Mouse (Mus musculus): ENCODE data around the gene Mad1l1. TPM values are rescaled to one million over a fixed set of nuclear protein-coding genes. Genes with fewer than 3 reads are reported as not detected.
A peak's percentile ranks its signal among the peaks of the same experiment; 100 is the strongest.

Mad1l1 gene
- polyA plus RNA-seq, 2 experiments = 31.8 to 38.2 TPM

- no peak for ATAC-seq (ENCODE audit: low FRiP score, low read depth)
These were observed 237.0 kb downstream of the Mad1l1 start for GRCm38 (mm10) chr5:140084341-140084740.

DNA sequence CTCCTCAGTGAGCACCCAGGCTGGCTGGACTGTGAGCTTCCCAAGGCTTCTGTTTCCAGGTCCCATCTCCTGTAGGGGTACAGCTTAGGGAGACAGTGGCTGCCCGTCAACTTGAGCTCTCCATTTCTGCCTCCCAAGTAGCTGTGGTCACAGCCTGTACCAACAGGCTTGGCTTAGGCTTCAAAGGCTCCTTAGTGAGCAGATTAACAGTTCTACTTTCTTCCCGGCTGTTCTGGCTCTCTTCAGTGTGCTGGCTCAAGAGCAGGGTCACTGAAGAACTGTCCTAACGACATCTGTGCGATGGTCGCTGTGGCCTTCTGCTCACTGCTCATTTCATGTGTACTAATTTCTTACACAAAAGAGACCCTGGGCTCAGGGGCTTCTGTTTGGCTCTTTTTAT, 237.4 kb downstream of the Mad1l1 start:
- no peaks in the 10 kb centered on the region for H3K9me3 ChIP-seq (ENCODE audit: control insufficient read depth, low read length)
- H3K27me3 ChIP-seq (ENCODE audit: control insufficient read depth, insufficient read depth, low read length) = no peaks in the 10 kb centered on the region
- peaks cover 7% of the 10 kb centered on the region; the same call in 1 of the 2 replicates for H3K36me3 ChIP-seq (ENCODE audit: control insufficient read depth, insufficient read depth, low read length)
- no peak overlapping the region for H3K4me2 ChIP-seq (replicated peaks; ENCODE audit: low read depth, low read length, severe bottlenecking)
- H3K27ac ChIP-seq (replicated peaks; ENCODE audit: low read depth, low read length) = no peak overlapping the region
- H3K9ac ChIP-seq (ENCODE audit: low read depth, low read length, severe bottlenecking) = no peak overlapping the region
- TF ChIP-seq POLR2A (IDR thresholded peaks at IDR 0.05; ENCODE audit: borderline replicate concordance, extremely low read depth, insufficient read depth, insufficient read length) = no peak
- H3K4me3 ChIP-seq (replicated peaks; ENCODE audit: low read length) = no peak overlapping the region
- peaks cover 6% of the 10 kb centered on the region; the same call in 1 of the 2 replicates for H3K4me1 ChIP-seq (ENCODE audit: control insufficient read depth, insufficient read depth, low read length)
- WGBS = 69% methylated on average over 5 of the region's 5 CpGs
- DNase-seq (ENCODE audit: low spot score) = no peak
- ATAC-seq (ENCODE audit: low FRiP score, low read depth) = no peak

More at GRCm38 (mm10) chr5:140084341-140084740, 237.0 kb downstream of the Mad1l1 start:
- no peaks in the 10 kb centered on the region for H3K27me3 ChIP-seq (ENCODE audit: control insufficient read depth, insufficient read depth, low read length)
- no peak overlapping the region for H3K4me2 ChIP-seq (replicated peaks; ENCODE audit: low read depth, low read length, severe bottlenecking)
- no peak overlapping the region for H3K27ac ChIP-seq (replicated peaks; ENCODE audit: low read depth, low read length)
- no peak for DNase-seq (ENCODE audit: low spot score)
- no peak for TF ChIP-seq POLR2A (IDR thresholded peaks at IDR 0.05; ENCODE audit: borderline replicate concordance, extremely low read depth, insufficient read depth, insufficient read length)
- H3K36me3 ChIP-seq (ENCODE audit: control insufficient read depth, insufficient read depth, low read length) = peaks cover 7% of the 10 kb centered on the region; the same call in 1 of the 2 replicates
- no peak overlapping the region for H3K9ac ChIP-seq (ENCODE audit: low read depth, low read length, severe bottlenecking)
- H3K9me3 ChIP-seq (ENCODE audit: control insufficient read depth, low read length) = no peaks in the 10 kb centered on the region
- H3K4me1 ChIP-seq (ENCODE audit: control insufficient read depth, insufficient read depth, low read length) = peaks cover 6% of the 10 kb centered on the region; the same call in 1 of the 2 replicates
- WGBS = 93% methylated on average over 6 of the region's 6 CpGs
- no peak overlapping the region for H3K4me3 ChIP-seq (replicated peaks; ENCODE audit: low read length)

GRCm38 (mm10) chr5:140082204-140082812, 239.0 kb downstream of the Mad1l1 start:
- DNase-seq (ENCODE audit: low spot score) (no peak), ATAC-seq (ENCODE audit: low FRiP score, low read depth) (peak; percentile 53)
- H3K9me3 ChIP-seq (ENCODE audit: control insufficient read depth, low read length) = no peaks in the 10 kb centered on the region
- no peak for TF ChIP-seq POLR2A (IDR thresholded peaks at IDR 0.05; ENCODE audit: borderline replicate concordance, extremely low read depth, insufficient read depth, insufficient read length)
- no peak overlapping the region for H3K4me3 ChIP-seq (replicated peaks; ENCODE audit: low read length)
- peaks cover 4% of the 10 kb centered on the region; the same call in 1 of the 2 replicates for H3K36me3 ChIP-seq (ENCODE audit: control insufficient read depth, insufficient read depth, low read length)
- no peak overlapping the region for H3K27ac ChIP-seq (replicated peaks; ENCODE audit: low read depth, low read length)
- H3K4me2 ChIP-seq (replicated peaks; ENCODE audit: low read depth, low read length, severe bottlenecking) = no peak overlapping the region
- 28% methylated on average over 11 of the region's 11 CpGs for WGBS
- no peaks in the 10 kb centered on the region for H3K27me3 ChIP-seq (ENCODE audit: control insufficient read depth, insufficient read depth, low read length)
- H3K9ac ChIP-seq (ENCODE audit: low read depth, low read length, severe bottlenecking) = no peak overlapping the region
- H3K4me1 ChIP-seq (ENCODE audit: control insufficient read depth, insufficient read depth, low read length) = peaks cover 6% of the 10 kb centered on the region; the same call in 1 of the 2 replicates

DNA sequence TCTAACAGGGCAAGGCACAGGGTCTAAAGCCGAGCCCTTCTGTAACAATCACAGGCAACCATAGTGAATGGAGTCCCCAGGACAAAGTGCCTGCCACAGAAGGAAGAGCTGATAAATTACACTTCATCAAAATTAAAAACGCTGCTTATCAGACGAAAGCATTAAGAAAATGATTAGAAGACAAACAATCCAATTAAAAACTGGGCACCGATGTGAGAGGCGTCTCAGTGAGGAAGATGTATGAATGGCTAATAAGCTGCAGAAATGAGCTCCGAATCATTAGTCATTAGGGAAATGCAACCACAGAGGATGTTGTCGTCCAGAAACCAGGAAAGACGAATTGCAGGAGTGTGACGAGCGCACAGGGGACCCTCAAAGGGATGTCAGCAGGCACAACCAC, 240.3 kb downstream of the Mad1l1 start:
- ATAC-seq (ENCODE audit: low FRiP score, low read depth) = no peak
- H3K36me3 ChIP-seq (ENCODE audit: control insufficient read depth, insufficient read depth, low read length) = peaks cover 4% of the 10 kb centered on the region; the same call in 1 of the 2 replicates
- no peak for DNase-seq (ENCODE audit: low spot score)
- no peak for TF ChIP-seq POLR2A (IDR thresholded peaks at IDR 0.05; ENCODE audit: borderline replicate concordance, extremely low read depth, insufficient read depth, insufficient read length)
- peaks cover 6% of the 10 kb centered on the region; the same call in 1 of the 2 replicates for H3K4me1 ChIP-seq (ENCODE audit: control insufficient read depth, insufficient read depth, low read length)
- no peak overlapping the region for H3K4me3 ChIP-seq (replicated peaks; ENCODE audit: low read length)
- H3K27me3 ChIP-seq (ENCODE audit: control insufficient read depth, insufficient read depth, low read length) = no peaks in the 10 kb centered on the region
- 79% methylated on average over 10 of the region's 10 CpGs for WGBS
- H3K27ac ChIP-seq (replicated peaks; ENCODE audit: low read depth, low read length) = no peak overlapping the region
- no peaks in the 10 kb centered on the region for H3K9me3 ChIP-seq (ENCODE audit: control insufficient read depth, low read length)
- no peak overlapping the region for H3K4me2 ChIP-seq (replicated peaks; ENCODE audit: low read depth, low read length, severe bottlenecking)
- no peak overlapping the region for H3K9ac ChIP-seq (ENCODE audit: low read depth, low read length, severe bottlenecking)

GRCm38 (mm10) chr5:140079511-140079910, 241.8 kb downstream of the Mad1l1 start:
- Histone ChIP-seq H3K9me3 (ENCODE audit: control insufficient read depth, low read length) (no peaks in the 10 kb centered on the region), H3K27me3 (ENCODE audit: control insufficient read depth, insufficient read depth, low read length) (no peaks in the 10 kb centered on the region), H3K36me3 (ENCODE audit: control insufficient read depth, insufficient read depth, low read length) (peaks cover 4% of the 10 kb centered on the region; the same call in 1 of the 2 replicates), H3K9ac (ENCODE audit: low read depth, low read length, severe bottlenecking) (no peak overlapping the region), H3K4me2 (replicated peaks; ENCODE audit: low read depth, low read length, severe bottlenecking) (no peak overlapping the region), H3K4me1 (ENCODE audit: control insufficient read depth, insufficient read depth, low read length) (peaks cover 6% of the 10 kb centered on the region; the same call in 1 of the 2 replicates), H3K4me3 (replicated peaks; ENCODE audit: low read length) (no peak overlapping the region), H3K27ac (replicated peaks; ENCODE audit: low read depth, low read length) (no peak overlapping the region)
- no peak for TF ChIP-seq POLR2A (IDR thresholded peaks at IDR 0.05; ENCODE audit: borderline replicate concordance, extremely low read depth, insufficient read depth, insufficient read length)
- no peak for ATAC-seq (ENCODE audit: low FRiP score, low read depth)
- WGBS = 96% methylated on average over 4 of the region's 4 CpGs
- DNase-seq (ENCODE audit: low spot score) = no peak
